ENCODE assay signal across 23 mouse cellular contexts in genomic region chrX:169704016-169704602, GRCm38 (mm10). TPM values are rescaled to one million over a fixed set of nuclear protein-coding genes. Genes with fewer than 3 reads are reported as not detected.
DNase-seq lines count a peak whose midpoint lies in the region; ATAC-seq and TF ChIP-seq lines count a peak whose summit lies in the region.
"Had no signal": no experiment of that assay in that cellular context is flagged by ENCODE, and none has a peak within 500 bp of the region (broad histone marks: within the 10 kb centered on the region; RNA-seq: fewer than 3 reads in every experiment).

No protein-coding gene starts in this region.

- 60% methylated on average over 2 of the region's 2 CpGs for WGBS in embryonic facial prominence, embryonic 14.5 days
- 75% methylated on average over 2 of the region's 2 CpGs for WGBS in embryonic facial prominence, embryonic 10.5 days
- WGBS in hindbrain, postnatal 0 days = 69% methylated on average over 2 of the region's 2 CpGs
- 88% methylated on average over 2 of the region's 2 CpGs for WGBS in hindbrain, embryonic 10.5 days

- H3K27me3 ChIP-seq in embryonic facial prominence, embryonic 14.5 days (replicated peaks; ENCODE audit: control insufficient read depth, insufficient read depth, low read length) = peaks cover 17% of the 10 kb centered on the region
- H3K27me3 ChIP-seq in embryonic facial prominence, embryonic 10.5 days (replicated peaks; ENCODE audit: low read depth, poor library complexity, severe bottlenecking) = peaks cover 100% of the 10 kb centered on the region
- no peaks in the 10 kb centered on the region; the same call in 1 of the 2 replicates for H3K27me3 ChIP-seq in hindbrain, postnatal 0 days (ENCODE audit: insufficient read depth, low read length)
- peaks cover 88% of the 10 kb centered on the region for H3K27me3 ChIP-seq in hindbrain, embryonic 10.5 days (ENCODE audit: insufficient read depth, poor library complexity, severe bottlenecking)
- H3K27me3 ChIP-seq: Patski had no signal

- no peak overlapping the region for H3K9ac ChIP-seq in embryonic facial prominence, embryonic 14.5 days (ENCODE audit: low read depth, low read length)
- H3K9ac ChIP-seq in hindbrain, postnatal 0 days (replicated peaks; ENCODE audit: low read length) = no peak overlapping the region
- H3K9ac ChIP-seq: hindbrain, embryonic 15.5 days; neural tube, embryonic 15.5 days had no signal

- H3K4me3 ChIP-seq in embryonic facial prominence, embryonic 14.5 days (ENCODE audit: low read depth, low read length) = no peak overlapping the region
- no peak overlapping the region for H3K4me3 ChIP-seq in embryonic facial prominence, embryonic 10.5 days
- H3K4me3 ChIP-seq in hindbrain, postnatal 0 days (ENCODE audit: low read length) = no peak overlapping the region
- H3K4me3 ChIP-seq in hindbrain, embryonic 10.5 days = no peak overlapping the region
- no peak overlapping the region for H3K4me3 ChIP-seq in gastrocnemius, adult 2 months
- H3K4me3 ChIP-seq: hindbrain, embryonic 15.5 days; layer of hippocampus, adult 2 months; limb, embryonic 10.5 days; neural tube, embryonic 15.5 days had no signal

- ATAC-seq in embryonic facial prominence, embryonic 14.5 days (ENCODE audit: low read depth) = no peak
- no peak for ATAC-seq in hindbrain, postnatal 0 days
- ATAC-seq: activated CD4-positive, CD25-positive, alpha-beta regulatory T cell, adult 4 months; Patski had no signal

- H3K4me1 ChIP-seq in embryonic facial prominence, embryonic 14.5 days (ENCODE audit: control insufficient read depth, insufficient read depth, low read length) = no peaks in the 10 kb centered on the region
- H3K4me1 ChIP-seq in embryonic facial prominence, embryonic 10.5 days = no peaks in the 10 kb centered on the region
- no peaks in the 10 kb centered on the region for H3K4me1 ChIP-seq in hindbrain, postnatal 0 days (ENCODE audit: insufficient read depth, low read length)
- H3K4me1 ChIP-seq in hindbrain, embryonic 10.5 days (replicated peaks) = no peaks in the 10 kb centered on the region
- H3K4me1 ChIP-seq: hindbrain, embryonic 15.5 days; limb, embryonic 10.5 days; neural tube, embryonic 15.5 days had no signal

- H3K36me3 ChIP-seq in embryonic facial prominence, embryonic 14.5 days (ENCODE audit: control insufficient read depth, insufficient read depth, low read length) = no peaks in the 10 kb centered on the region
- no peaks in the 10 kb centered on the region for H3K36me3 ChIP-seq in embryonic facial prominence, embryonic 10.5 days (replicated peaks)
- no peaks in the 10 kb centered on the region for H3K36me3 ChIP-seq in hindbrain, postnatal 0 days (ENCODE audit: insufficient read depth, low read length)
- H3K36me3 ChIP-seq in hindbrain, embryonic 10.5 days = no peaks in the 10 kb centered on the region
- H3K36me3 ChIP-seq: hindbrain, embryonic 15.5 days; limb, embryonic 10.5 days; neural tube, embryonic 15.5 days had no signal

- H3K27ac ChIP-seq in embryonic facial prominence, embryonic 14.5 days (replicated peaks; ENCODE audit: low read depth, low read length) = no peak overlapping the region
- no peak overlapping the region for H3K27ac ChIP-seq in embryonic facial prominence, embryonic 10.5 days (replicated peaks)
- no peak overlapping the region for H3K27ac ChIP-seq in hindbrain, postnatal 0 days
- H3K27ac ChIP-seq in hindbrain, embryonic 10.5 days = no peak overlapping the region
- no peak overlapping the region for H3K27ac ChIP-seq in gastrocnemius, adult 2 months
- H3K27ac ChIP-seq: hindbrain, embryonic 15.5 days; kidney, postnatal 0 days; layer of hippocampus, adult 2 months; limb, embryonic 10.5 days; macrophage; neural tube, embryonic 15.5 days had no signal

- DNase-seq in embryonic facial prominence, embryonic 14.5 days (ENCODE audit: low spot score) = peak; percentile 60
- no peak for DNase-seq in embryonic facial prominence, embryonic 10.5 days (ENCODE audit: low spot score)
- DNase-seq in hindbrain, postnatal 0 days (ENCODE audit: low spot score) = peak; percentile 17
- DNase-seq in hindbrain, embryonic 10.5 days (ENCODE audit: low spot score) = no peak
- peak; percentile 37 for DNase-seq in adipocyte (ENCODE audit: low spot score)
- peak; percentile 65 for DNase-seq in gastrocnemius, adult 2 months
- DNase-seq in cerebellum, postnatal 4 days (ENCODE audit: low spot score in 2 of 2) = no peak
- DNase-seq in cerebellum, adult 18-20 months = no peak
- DNase-seq: B cell, adult 2 months; cerebellum, adult 11 months; kidney, adult 11 months; lung, adult 2 months; thymus, adult 18-20 months had no signal

- H3K4me2 ChIP-seq in embryonic facial prominence, embryonic 14.5 days (ENCODE audit: low read depth, low read length) = no peak overlapping the region
- H3K4me2 ChIP-seq in hindbrain, postnatal 0 days (ENCODE audit: low read depth, low read length) = no peak overlapping the region
- H3K4me2 ChIP-seq: hindbrain, embryonic 15.5 days; liver, embryonic 11.5 days; midbrain, embryonic 11.5 days; neural tube, embryonic 15.5 days had no signal

- H3K9me3 ChIP-seq in embryonic facial prominence, embryonic 14.5 days (ENCODE audit: control insufficient read depth, low read length) = no peaks in the 10 kb centered on the region
- H3K9me3 ChIP-seq in embryonic facial prominence, embryonic 10.5 days = no peaks in the 10 kb centered on the region
- no peaks in the 10 kb centered on the region for H3K9me3 ChIP-seq in hindbrain, postnatal 0 days (ENCODE audit: low read length)
- no peaks in the 10 kb centered on the region for H3K9me3 ChIP-seq in hindbrain, embryonic 10.5 days
- H3K9me3 ChIP-seq: hindbrain, embryonic 15.5 days; limb, embryonic 10.5 days; neural tube, embryonic 15.5 days had no signal

- intact Hi-C loops in gastrocnemius, adult 2 months (cut with DNase I) = no loop called here

- TF ChIP-seq CTCF in hindbrain, postnatal 0 days (IDR thresholded peaks at IDR 0.05; ENCODE audit: low read depth) = no peak
- TF ChIP-seq CTCF in gastrocnemius, adult 2 months (IDR thresholded peaks at IDR 0.05) = no peak

RNA-seq across cellular contexts. Expression of gene Mid1, which starts 19.1 kb away (rescaled TPM):
- 10.4 and 11.4 TPM in 2 replicates for polyA plus RNA-seq in embryonic facial prominence, embryonic 14.5 days (2014; fragmentation: Nextera tagmentation; extraction: Ambion mirVana)
- 16.0 and 18.6 TPM in 2 replicates for polyA plus RNA-seq in embryonic facial prominence, embryonic 10.5 days (2016; fragmentation: Nextera tagmentation; extraction: Ambion mirVana)
- 6.1 and 8.5 TPM in 2 replicates for total RNA-seq in hindbrain, postnatal 0 days (2014; rRNA removed)
- polyA plus RNA-seq in hindbrain, postnatal 0 days (2015; fragmentation: Nextera tagmentation; extraction: Ambion mirVana) = 3.8 TPM in 2 replicates
- 16.0 and 16.8 TPM in 2 replicates for polyA plus RNA-seq in hindbrain, embryonic 10.5 days (2016; fragmentation: Nextera tagmentation; extraction: Ambion mirVana)
- total RNA-seq in gastrocnemius, adult 2 months (2021) = 10 to 100 TPM in 1 of 2 experiments, 1 to 10 TPM in 1; 4.9 to 10.0 TPM

Comparison
In these comparisons a context has a peak if more than half of its experiments do, and no peak if none do; other contexts are left out.
1. DNase-seq: peak in embryonic facial prominence, embryonic 14.5 days (single experiment), hindbrain, postnatal 0 days (single experiment), adipocyte (single experiment) and gastrocnemius, adult 2 months (single experiment); none in embryonic facial prominence, embryonic 10.5 days (single experiment), hindbrain, embryonic 10.5 days (single experiment), cerebellum, postnatal 4 days (0 of 2) and cerebellum, adult 18-20 months (0 of 2).